Mouse (Mus musculus): Measurements from ENCODE around the gene Rnf103. TPM values are rescaled to one million over a fixed set of nuclear protein-coding genes. Genes with fewer than 3 reads are reported as not detected.

The Rnf103 gene
- total RNA-seq, 2 experiments from 2014 or later, result 20.5 to 22.9 TPM

DNA sequence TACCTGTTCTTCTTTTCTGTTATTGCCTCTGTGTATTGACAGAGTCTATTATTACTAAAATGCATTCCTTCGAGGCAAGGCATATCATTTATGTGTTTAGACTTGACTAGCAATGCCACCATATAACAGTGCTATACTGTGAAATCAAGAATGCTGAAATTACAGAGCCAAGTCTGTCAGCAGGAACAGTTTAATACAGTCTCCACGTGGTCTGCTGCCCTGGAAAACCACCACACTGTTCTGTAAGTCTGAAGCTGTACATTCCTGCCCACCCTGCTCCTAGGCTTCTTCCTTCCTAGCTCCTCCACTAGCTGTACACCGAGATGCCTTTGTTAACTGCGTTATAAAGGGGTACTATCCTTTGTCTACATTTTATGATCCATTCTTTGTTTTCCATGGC, 1.6 kb upstream of the Rnf103 start:
- no peak for DNase-seq

GRCm38 (mm10) chr6:71492756-71493674, 679 bp upstream of the Rnf103 start:
- DNase-seq, result no peak

GRCm38 (mm10) chr6:71494341-71495020, 787 bp downstream of the Rnf103 start:
- no peak for DNase-seq

DNA sequence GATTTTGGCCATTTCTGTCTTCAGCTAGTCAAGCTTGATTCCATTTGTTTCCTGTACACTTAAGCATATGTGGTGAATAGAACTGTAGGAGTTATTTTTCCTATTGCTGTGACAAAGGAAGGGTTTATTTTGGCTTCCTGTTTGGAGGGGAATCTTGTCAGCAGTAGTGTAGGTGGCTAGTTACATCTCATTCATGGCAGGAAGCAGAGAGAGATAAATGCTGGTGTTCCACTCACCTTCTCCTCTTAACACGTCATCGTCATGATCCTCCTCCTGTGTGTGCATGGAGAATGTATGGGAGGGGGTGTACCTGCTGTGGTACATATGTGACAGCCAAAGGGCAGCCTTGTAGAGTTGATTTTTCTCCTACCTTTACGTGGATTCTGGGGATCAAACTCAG, 6.9 kb downstream of the Rnf103 start:
- DNase-seq, result no peak

GRCm38 (mm10) chr6:71503001-71503400, 9.3 kb downstream of the Rnf103 start:
- no peak for DNase-seq

DNA sequence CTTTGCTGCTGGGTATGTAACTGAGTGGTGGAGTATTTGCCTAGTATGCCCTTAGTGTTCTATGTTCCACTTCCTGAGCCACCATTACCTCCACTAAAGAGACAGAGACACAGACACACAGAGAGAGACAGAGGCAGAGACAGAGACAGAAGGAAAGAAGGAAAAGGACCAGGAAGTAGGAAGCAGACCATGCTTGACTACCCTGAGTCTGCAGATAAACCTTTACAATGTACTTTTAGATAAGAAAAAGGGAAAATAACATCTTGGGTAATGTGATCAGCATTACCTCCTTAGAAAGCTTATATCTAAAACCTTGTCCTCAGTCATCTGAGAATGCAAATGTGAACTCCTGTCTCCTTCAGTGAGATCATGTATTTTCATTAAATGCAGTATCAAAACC, 10.0 kb downstream of the Rnf103 start:
- DNase-seq, result no peak

DNA sequence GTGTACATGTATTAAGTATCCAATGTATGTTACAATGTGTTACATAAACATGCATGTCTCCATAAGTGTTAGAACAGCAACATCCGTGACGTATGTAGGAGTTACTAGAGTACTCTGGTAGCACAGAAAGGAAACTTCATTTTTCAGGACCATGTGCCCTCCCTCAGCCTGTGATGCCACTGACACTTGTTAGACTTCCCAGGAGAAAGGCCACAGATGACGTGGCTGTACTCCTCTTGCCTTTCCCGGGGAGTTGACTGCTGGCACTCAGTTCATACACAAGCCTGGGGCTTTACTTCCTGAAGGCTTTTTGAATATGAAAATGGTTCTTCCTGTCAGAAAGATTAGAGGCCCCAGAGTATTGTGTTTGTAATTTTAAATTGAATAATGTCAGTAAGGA, 10.4 kb downstream of the Rnf103 start:
- DNase-seq, result no peak

DNA sequence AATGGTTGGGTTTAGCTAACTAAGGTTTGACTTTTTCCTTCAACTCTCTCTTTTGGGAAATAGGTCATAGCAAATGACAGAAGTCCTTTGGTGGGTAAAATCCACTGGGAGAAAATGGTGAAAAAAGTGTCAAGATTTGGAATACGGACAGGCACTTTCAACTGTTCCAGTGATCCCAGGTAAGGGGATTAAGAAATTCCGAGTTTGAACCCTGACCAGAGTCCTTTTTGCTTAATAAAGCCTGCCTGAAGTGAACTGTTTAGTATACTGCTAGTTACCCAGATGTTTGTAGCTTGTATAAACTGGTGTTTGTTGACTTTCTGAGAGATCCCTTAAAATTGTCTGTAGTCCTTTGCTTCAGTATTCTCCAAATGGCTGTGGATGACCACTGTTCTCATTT, 12.0 kb downstream of the Rnf103 start:
- DNase-seq, result no peak

DNA sequence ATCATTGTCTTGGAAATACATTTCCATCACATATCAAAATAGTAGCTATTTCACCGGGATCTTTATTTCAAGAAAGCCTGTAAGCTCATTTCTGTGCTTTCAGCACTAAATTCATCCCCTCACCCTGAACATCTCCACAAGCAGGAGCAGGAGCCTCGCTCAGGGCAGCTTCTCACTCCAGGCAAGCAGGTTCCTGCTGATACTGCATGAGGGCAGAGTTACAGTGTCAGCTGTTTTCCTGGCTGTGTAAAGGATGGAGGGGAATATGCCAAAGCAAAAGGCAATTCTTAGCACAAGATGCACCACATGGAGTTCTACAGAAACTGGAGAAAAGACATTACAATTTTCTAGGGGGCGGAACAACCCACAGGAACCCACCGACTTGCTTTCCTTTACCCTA, 25.8 kb downstream of the Rnf103 start:
- DNase-seq, result no peak

DNA sequence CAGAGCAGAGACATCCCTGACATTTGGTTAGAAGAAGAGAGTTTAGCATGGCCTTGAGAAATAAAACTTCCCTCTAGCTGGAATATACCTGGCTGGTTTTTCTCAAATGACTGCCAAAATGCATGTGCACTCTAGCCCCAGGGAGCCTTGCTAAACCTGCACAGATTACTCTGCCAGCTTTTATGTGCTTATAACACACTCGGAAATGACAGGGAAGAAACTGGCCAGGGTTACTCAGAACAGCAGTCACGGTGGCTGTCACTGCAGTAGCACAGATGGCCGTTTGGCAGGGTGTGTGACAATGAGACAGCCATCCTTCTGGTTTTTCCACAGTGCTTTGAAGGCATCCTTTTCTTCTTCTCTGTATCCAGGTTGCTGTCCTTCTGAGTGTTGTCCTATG, 31.9 kb downstream of the Rnf103 start:
- no peak for DNase-seq

DNA sequence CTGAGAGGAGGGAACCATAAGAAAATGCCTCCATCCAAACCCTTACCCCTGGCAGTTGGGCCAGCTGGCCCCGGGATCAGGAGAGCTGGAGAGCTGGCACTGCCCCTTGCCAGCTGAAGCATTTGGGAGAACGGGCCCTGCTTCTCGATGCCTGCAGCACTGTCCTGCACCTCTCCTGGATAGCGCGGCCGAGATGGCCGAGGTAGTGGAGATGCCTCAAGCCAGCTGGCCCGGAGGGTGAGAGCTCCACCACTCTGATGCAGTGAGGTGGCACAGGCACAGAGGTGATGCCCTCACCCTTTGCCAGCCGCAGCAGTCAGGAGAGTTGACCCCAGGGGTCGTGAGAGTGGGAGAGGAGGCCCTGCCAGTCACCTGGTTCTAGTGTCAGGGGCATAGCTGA, 33.4 kb downstream of the Rnf103 start:
- DNase-seq, result no peak

- no peak for DNase-seq
Observed at GRCm38 (mm10) chr6:71527826-71528225, 34.1 kb downstream of the Rnf103 start.

- no peak for DNase-seq
Observed at GRCm38 (mm10) chr6:71530176-71530575, 36.5 kb downstream of the Rnf103 start.

DNA sequence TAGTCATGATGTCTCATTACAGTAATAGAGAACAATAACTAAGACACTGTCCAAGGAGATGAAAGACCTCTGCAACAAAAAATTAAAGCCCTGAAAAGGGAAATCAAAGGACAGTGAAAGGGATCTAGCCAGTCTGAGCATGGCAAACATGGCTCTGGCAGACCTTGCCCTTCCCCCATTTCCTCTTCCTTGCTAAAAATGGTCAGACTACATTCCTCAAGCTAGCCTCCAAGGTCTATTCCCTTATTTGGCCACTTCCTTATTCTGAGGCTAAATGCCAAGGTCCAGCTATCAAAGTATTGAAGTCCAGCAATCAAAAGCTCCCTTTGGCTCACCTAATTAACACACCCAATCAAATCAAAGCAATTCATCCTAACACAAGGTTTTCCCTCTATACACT, 43.6 kb downstream of the Rnf103 start:
- no peak for DNase-seq

- peak; percentile 97 for DNase-seq
Observed at GRCm38 (mm10) chr6:71543686-71544499, 50.2 kb downstream of the Rnf103 start, which contains the start of gene Chmp3. Chmp3 (plus strand) TSS chr6:71543797.

GRCm38 (mm10) chr6:71555507-71555951, 61.8 kb downstream of the Rnf103 start:
- DNase-seq, result no peak

GRCm38 (mm10) chr6:71556826-71557225, 63.1 kb downstream of the Rnf103 start:
- DNase-seq, result no peak

Other genes with a start within 250 kb of the Rnf103 start
- 10 to 100 TPM; 32.9 to 33.5 TPM for gene Krcc1, start 222.2 kb upstream of the Rnf103 start, total RNA-seq (2021)
- 100 to 1,000 TPM; 196 to 220 TPM for gene Smyd1, start 171.7 kb upstream of the Rnf103 start, total RNA-seq (2021)
- under 1 TPM in 1 of 2 experiments, not detected in 1; 0.18 TPM for gene Cd8b1, start 171.1 kb upstream of the Rnf103 start, total RNA-seq (2021)
- gene Cd8a, start 120.5 kb upstream of the Rnf103 start, total RNA-seq (2021), result under 1 TPM; 0.14 to 0.20 TPM
- gene Rmnd5a, start 53.3 kb upstream of the Rnf103 start, total RNA-seq (2021), result 10 to 100 TPM; 58.0 to 61.9 TPM
- 10 to 100 TPM; 41.7 to 53.2 TPM for gene Chmp3, start 49.9 kb downstream of the Rnf103 start, total RNA-seq (2021)
- gene Kdm3a, start 139.1 kb downstream of the Rnf103 start, total RNA-seq (2021), result 10 to 100 TPM; 20.5 to 23.9 TPM
- gene Reep1, start 213.7 kb downstream of the Rnf103 start, total RNA-seq (2021), result 100 to 1,000 TPM; 104 to 111 TPM

All from gastrocnemius, postnatal 10 days (tissue).